Mouse (Mus musculus) CH12.LX (cell line): ENCODE data around the gene Caskin1. TPM values are rescaled to one million over a fixed set of nuclear protein-coding genes. Genes with fewer than 3 reads are reported as not detected.

Experiments
- DNase-seq: peaks from one replicate; pipeline ENCODE4 v3.0.0-alpha.2; 2013; ENCODE audit errors: extremely low read depth
- H3K27ac ChIP-seq: 2 replicates; pipeline ENCODE4 v1.5.1; 2012; ENCODE audit warnings: low read depth, mild to moderate bottlenecking, control low read depth, moderate library complexity; ENCODE audit not compliant: insufficient read depth
- H3K27me3 ChIP-seq: replicated peaks from 2 replicates; pipeline ENCODE3; 2012; ENCODE audit warnings: inconsistent platforms
- H3K36me3 ChIP-seq, 2 experiments: replicated peaks in 1 of 2; 2 replicates each; pipeline versions ENCODE3 to v1.6.1; 2012; ENCODE audit warnings: inconsistent platforms in 1 of 2, low read length in 1 of 2, mild to moderate bottlenecking in 1 of 2, mixed read lengths in 1 of 2, moderate library complexity in 1 of 2; ENCODE audit not compliant: control insufficient read depth in 1 of 2, insufficient read depth in 1 of 2
- H3K4me1 ChIP-seq, 2 experiments: 2 replicates each; pipeline ENCODE4 v1.6.1; 2012; ENCODE audit warnings: inconsistent platforms in 1 of 2, moderate library complexity in 1 of 2; ENCODE audit not compliant: insufficient read depth in 2 of 2, control insufficient read depth in 1 of 2
- H3K4me2 ChIP-seq: 2 replicates; pipeline ENCODE4 v1.6.1; 2012; ENCODE audit warnings: low read depth, mild to moderate bottlenecking, control low read depth; ENCODE audit not compliant: poor library complexity, insufficient read depth, severe bottlenecking
- H3K4me3 ChIP-seq, 3 experiments: fragments of 150-350 bp in 1 of 3; sonication (generic) in 1 of 3; replicated peaks in 1 of 3; 2 replicates each; pipeline versions ENCODE3 to v1.5.1; 2011 to 2012; ENCODE audit warnings: low read depth in 2 of 3, low read length in 2 of 3, mild to moderate bottlenecking in 2 of 3, moderate library complexity in 2 of 3, control low read depth in 1 of 3, improper control_type of control experiment in 1 of 3, inconsistent platforms in 1 of 3, mixed read lengths in 1 of 3; ENCODE audit not compliant: poor library complexity in 1 of 3
- H3K79me2 ChIP-seq: replicated peaks from 2 replicates; pipeline ENCODE4 v1.6.1; 2012; ENCODE audit warnings: mild to moderate bottlenecking, moderate library complexity; ENCODE audit not compliant: control insufficient read depth, poor library complexity, insufficient read depth, severe bottlenecking; ENCODE audit errors: extremely low read depth
- H3K9ac ChIP-seq: 2 replicates; pipeline ENCODE4 v1.6.1; 2012; ENCODE audit warnings: low read depth, mild to moderate bottlenecking, control low read depth, moderate library complexity; ENCODE audit not compliant: insufficient read depth
- H3K9me3 ChIP-seq: replicated peaks from 2 replicates; pipeline ENCODE3; 2012; ENCODE audit warnings: low read length, inconsistent platforms, mixed read lengths
- CHD1 ChIP-seq: IDR thresholded peaks from 2 replicates; pipeline ENCODE4 v1.6.1; 2012; ENCODE audit warnings: low read depth, low read length, improper control_type of control experiment, inconsistent platforms
- E2F4 ChIP-seq: IDR thresholded peaks from 2 replicates; pipeline ENCODE4 v1.6.1; 2011; ENCODE audit warnings: low read depth, low read length, improper control_type of control experiment; ENCODE audit not compliant: insufficient replicate concordance
- IRF4 ChIP-seq: IDR thresholded peaks from 2 replicates; pipeline ENCODE4 v1.6.1; 2014; ENCODE audit warnings: low read depth, mild to moderate bottlenecking, inconsistent platforms, low read length, improper control_type of control experiment
- JUND ChIP-seq: conservative IDR thresholded peaks from 2 replicates; pipeline ENCODE4 v1.6.1; 2011; ENCODE audit warnings: low read depth, low read length, improper control_type of control experiment
- MAFK ChIP-seq: IDR thresholded peaks from 2 replicates; pipeline ENCODE4 v1.6.1; 2011; ENCODE audit warnings: low read length, improper control_type of control experiment; ENCODE audit not compliant: insufficient replicate concordance
- MAZ ChIP-seq: IDR thresholded peaks from 2 replicates; pipeline ENCODE4 v1.6.1; 2012; ENCODE audit warnings: low read depth, mild to moderate bottlenecking, inconsistent platforms, low read length, improper control_type of control experiment, moderate library complexity
- MXI1 ChIP-seq: IDR thresholded peaks from 2 replicates; pipeline ENCODE4 v1.6.1; 2011; ENCODE audit warnings: mild to moderate bottlenecking, low read depth, low read length, improper control_type of control experiment
- NELFE ChIP-seq: IDR thresholded peaks from 2 replicates; pipeline ENCODE4 v1.6.1; 2011; ENCODE audit warnings: low read depth, low read length, improper control_type of control experiment
- RCOR1 ChIP-seq: conservative IDR thresholded peaks from 2 replicates; pipeline ENCODE4 v1.6.1; 2012; ENCODE audit warnings: low read depth, mild to moderate bottlenecking, inconsistent platforms, low read length, improper control_type of control experiment
- SIN3A ChIP-seq: IDR thresholded peaks from 2 replicates; pipeline ENCODE4 v1.6.1; 2012; ENCODE audit warnings: low read length, improper control_type of control experiment, inconsistent platforms
- SMC3 ChIP-seq: IDR thresholded peaks from 2 replicates; pipeline ENCODE4 v1.6.1; 2011; ENCODE audit warnings: low read depth, low read length, improper control_type of control experiment
- UBTF ChIP-seq: IDR thresholded peaks from 2 replicates; pipeline ENCODE4 v1.6.1; 2012; ENCODE audit warnings: low read depth, mild to moderate bottlenecking, inconsistent platforms, low read length, improper control_type of control experiment, moderate library complexity
- ZMIZ1 ChIP-seq: IDR thresholded peaks from 2 replicates; pipeline ENCODE4 v1.6.1; 2012; ENCODE audit warnings: low read depth, mild to moderate bottlenecking, inconsistent platforms, low read length, improper control_type of control experiment
- ZNF384 ChIP-seq: IDR thresholded peaks from 2 replicates; pipeline ENCODE4 v1.6.1; 2012; ENCODE audit warnings: low read depth, low read length, improper control_type of control experiment, inconsistent platforms
- dilution Hi-C: fragments of 300-500 bp; cut with MboI; formaldehyde crosslinking; loops from 2 replicates; pipeline ENCODE4 v1.14.3; 2020; ENCODE audit warnings: low sequenced_read_pairs; ENCODE audit not compliant: extremely low pct_unique_long_range_greater_than_20kb, extremely low pct_ligation_motif_present
- in situ Hi-C: fragments of 300-500 bp; cut with MboI; formaldehyde crosslinking; loops from 3 replicates; pipeline ENCODE4 v1.14.3; 2019; ENCODE audit warnings: low sequenced_read_pairs, low pct_ligation_motif_present, low pct_unique_long_range_greater_than_20kb, mixed read lengths
- polyA plus RNA-seq: library from polyadenylated mRNA; unstranded; fragments of >175 nt; gene quantifications from 2 replicates; pipeline ENCODE4 v1.2.1, GENCODE M21; 2012; ENCODE audit warnings: low read depth; ENCODE audit not compliant: insufficient read length
- total RNA-seq, 2 experiments: library from RNA; depleted of rRNA; stranded (reverse); fragments of 300-350 nt in 1 of 2; fragments of >200 nt in 1 of 2; gene quantifications; 2 replicates each; pipeline ENCODE4 v1.2.3; 2012 to 2014

Caskin1 gene
- total and polyA plus RNA-seq, 3 experiments = 0.08 to 0.71 TPM; not detected in 1

GRCm38 (mm10) chr17:24476022-24476776 lies 12.2 kb upstream of the Caskin1 start:
- dilution Hi-C loops = no loop called here
- Histone ChIP-seq H3K4me2 (no peak overlapping the region), H3K79me2 (peaks cover 2% of the 10 kb centered on the region; the same call in 1 of the 2 replicates), H3K4me3 (no peak overlapping the region), H3K36me3 (peaks cover 39 to 62% of the 10 kb centered on the region in 2 experiments), H3K4me1 (peaks cover 12 to 38% of the 10 kb centered on the region in 2 experiments; a peak in 3 of 4 replicates), H3K27ac (no peak overlapping the region), H3K27me3 (no peaks in the 10 kb centered on the region), H3K9me3 (no peaks in the 10 kb centered on the region), H3K9ac (no peak overlapping the region)
- no peak for DNase-seq
- in situ Hi-C loops = loop anchor here (5.0 kb wide), 1 partner anchor 56 kb away; the partner anchor contains the start of gene Rab26
- TF ChIP-seq NELFE (no peak), MAZ (no peak), ZNF384 (no peak), JUND (no peak)

GRCm38 (mm10) chr17:24477053-24477984 lies 11.1 kb upstream of the Caskin1 start:
- no peak overlapping the region for H3K27ac ChIP-seq
- H3K4me1 ChIP-seq = peaks cover 12 to 30% of the 10 kb centered on the region in 2 experiments; a peak in 3 of 4 replicates
- TF ChIP-seq UBTF (no peak), CHD1 (no peak), IRF4 (no peak), RCOR1 (no peak), MAFK (no peak), ZMIZ1 (no peak), MXI1 (no peak), SMC3 (no peak), E2F4 (no peak), SIN3A (no peak)
- no peak overlapping the region for H3K4me2 ChIP-seq
- H3K27me3 ChIP-seq = no peaks in the 10 kb centered on the region
- H3K36me3 ChIP-seq = peaks cover 39 to 56% of the 10 kb centered on the region in 2 experiments
- in situ Hi-C loops (loop anchor here (5.0 kb wide), 1 partner anchor 55 kb away; the partner anchor contains the start of gene Rab26), dilution Hi-C loops (no loop called here)
- H3K4me3 ChIP-seq = no peak overlapping the region
- H3K9ac ChIP-seq = peak overlapping the region; percentile 61; the same call in 1 of the 2 replicates
- DNase-seq = no peak
- no peaks in the 10 kb centered on the region for H3K79me2 ChIP-seq
- no peaks in the 10 kb centered on the region for H3K9me3 ChIP-seq
